Comparison of ENCODE assay signal across 8 mouse cellular contexts in the genomic region with DNA sequence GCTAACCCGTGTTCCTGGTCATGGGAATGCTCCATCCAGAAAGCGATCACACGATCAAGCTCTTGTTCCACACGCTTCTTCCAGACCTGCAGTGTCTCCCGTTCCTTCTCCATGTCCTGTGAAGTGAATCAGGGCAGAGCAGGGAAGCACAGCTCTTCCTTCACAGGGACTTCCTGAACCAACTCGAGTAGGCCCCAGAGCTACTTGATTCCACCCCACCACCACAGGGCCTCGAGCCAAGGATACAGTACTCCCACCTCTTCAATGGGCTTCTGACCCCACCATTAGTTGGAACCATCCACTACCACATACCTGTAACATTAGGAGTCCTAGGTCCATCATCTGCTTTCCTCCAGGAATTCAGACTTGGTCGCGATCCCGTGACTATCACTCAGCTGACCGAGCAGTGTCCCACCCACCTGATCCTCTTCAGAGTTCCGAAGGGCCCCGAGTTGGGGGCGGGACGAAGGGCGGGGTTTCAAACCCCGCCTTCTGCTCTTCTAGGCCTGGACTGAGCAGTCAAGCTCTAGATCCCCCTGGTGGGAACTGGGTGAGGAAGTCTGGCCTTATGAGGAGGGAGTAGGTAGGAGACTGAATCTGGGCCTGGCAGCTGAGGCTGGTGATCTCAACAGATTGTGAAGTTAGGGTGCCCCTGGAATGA. TPM values are rescaled to one million over a fixed set of nuclear protein-coding genes. Genes with fewer than 3 reads are reported as not detected.
DNase-seq lines count a peak whose midpoint lies in the region; ATAC-seq and TF ChIP-seq lines count a peak whose summit lies in the region.

A gene (minus strand): TSS at position 449 of the 661 bp plus-strand sequence.

- intact Hi-C loops in left cerebral cortex, adult 2 months (cut with DNase I) = loop anchor here (10.0 kb wide), 1 partner anchor 216 kb away; a partner anchor contains a TSS

- no peaks in the 10 kb centered on the region for H3K36me3 ChIP-seq in intestine, embryonic 16.5 days (ENCODE audit: control insufficient read depth, insufficient read depth, low read length)
- no peaks in the 10 kb centered on the region for H3K36me3 ChIP-seq in neural tube, embryonic 13.5 days

- no peaks in the 10 kb centered on the region for H3K4me1 ChIP-seq in cortical plate, adult 2 months (ENCODE audit: control insufficient read depth, insufficient read depth, low read length)
- no peaks in the 10 kb centered on the region; the same call in none of the 2 replicates for H3K4me1 ChIP-seq in intestine, embryonic 16.5 days (ENCODE audit: control insufficient read depth, insufficient read depth, low read length)
- H3K4me1 ChIP-seq in lung, adult 2 months (ENCODE audit: control insufficient read depth, insufficient read depth, low read length) = peaks cover 4% of the 10 kb centered on the region
- H3K4me1 ChIP-seq in neural tube, embryonic 13.5 days (replicated peaks) = no peaks in the 10 kb centered on the region

- no peaks in the 10 kb centered on the region for H3K27me3 ChIP-seq in intestine, embryonic 16.5 days (replicated peaks; ENCODE audit: control insufficient read depth, insufficient read depth, low read length)
- H3K27me3 ChIP-seq in neural tube, embryonic 13.5 days = no peaks in the 10 kb centered on the region

- H3K4me2 ChIP-seq in intestine, embryonic 16.5 days (ENCODE audit: low read depth, low read length) = peak within 1 kb of the TSS; percentile 34
- 0 out of 2 replicates have a peak within 1 kb of the TSS, but pooled peaks have one; percentile 16 for H3K4me2 ChIP-seq in neural tube, embryonic 13.5 days

- ATAC-seq in granulocyte monocyte progenitor cell, adult 5-6 weeks (replicated peaks; ENCODE audit: poor library complexity, severe bottlenecking) = peak; percentile 99
- ATAC-seq in intestine, embryonic 16.5 days = peak; percentile 94
- 0 out of 2 replicates have a peak, but pooled peaks have one; percentile 47 for ATAC-seq in neural tube, embryonic 13.5 days (ENCODE audit: low read depth)

- H3K4me3 ChIP-seq in left cerebral cortex, adult 2 months = peak within 1 kb of the TSS; percentile 29; the same call in 1 of the 2 replicates
- peak within 1 kb of the TSS; percentile 17; the same call in 1 of the 2 replicates for H3K4me3 ChIP-seq in cortical plate, adult 2 months (ENCODE audit: insufficient read depth, low read length)
- peak within 1 kb of the TSS; percentile 43 for H3K4me3 ChIP-seq in intestine, embryonic 16.5 days (ENCODE audit: low read length)
- H3K4me3 ChIP-seq in lung, adult 2 months (replicated peaks; ENCODE audit: extremely low read depth, low read depth, low read length) = peak within 1 kb of the TSS; percentile 83
- peak within 1 kb of the TSS; percentile 13 for H3K4me3 ChIP-seq in neural tube, embryonic 13.5 days

- TF ChIP-seq CTCF in left cerebral cortex, adult 2 months (IDR thresholded peaks at IDR 0.05) = no peak
- no peak for TF ChIP-seq CTCF in cortical plate, adult 2 months (IDR thresholded peaks at IDR 0.05; ENCODE audit: extremely low read depth, insufficient read depth, low read length)
- peak; percentile 19; the same call in 1 of the 2 replicates for TF ChIP-seq CTCF in lung, adult 2 months (IDR thresholded peaks at IDR 0.05; ENCODE audit: insufficient read depth, low read length)

- H3K27ac ChIP-seq in left cerebral cortex, adult 2 months = no peak within 1 kb of the TSS
- H3K27ac ChIP-seq in cortical plate, adult 2 months (ENCODE audit: insufficient read depth, low read length) = no peak within 1 kb of the TSS
- H3K27ac ChIP-seq in intestine, embryonic 16.5 days (ENCODE audit: low read length) = peak within 1 kb of the TSS; percentile 42; the same call in 1 of the 2 replicates
- no peak within 1 kb of the TSS for H3K27ac ChIP-seq in neural tube, embryonic 13.5 days (replicated peaks)

- 41% methylated on average over 17 of the region's 17 CpGs for WGBS in intestine, embryonic 16.5 days
- WGBS in lung, adult 2 months = 49% methylated on average over 17 of the region's 17 CpGs
- WGBS in neural tube, embryonic 13.5 days = 43% methylated on average over 17 of the region's 17 CpGs

- peak within 1 kb of the TSS; percentile 59 for H3K9ac ChIP-seq in intestine, embryonic 16.5 days (ENCODE audit: low read depth, low read length)
- no peak within 1 kb of the TSS for H3K9ac ChIP-seq in neural tube, embryonic 13.5 days

- TF ChIP-seq POLR2A in cortical plate, adult 2 months (IDR thresholded peaks at IDR 0.05; ENCODE audit: extremely low read depth, insufficient read depth, low read length) = no peak
- TF ChIP-seq POLR2A in lung, adult 2 months (IDR thresholded peaks at IDR 0.05; ENCODE audit: borderline replicate concordance, extremely low read depth, low read depth, low read length) = peak; percentile 40; the same call in 1 of the 2 replicates

- DNase-seq in left cerebral cortex, adult 2 months (ENCODE audit: extremely low spot score in 1 of 2, low spot score in 2 of 2) = no peak
- no peak for DNase-seq in left cerebral cortex, adult 18-20 months (ENCODE audit: low spot score in 2 of 2)
- DNase-seq in lung, adult 2 months = peak; percentile 66
- DNase-seq in urinary bladder, postnatal 25 days (ENCODE audit: low spot score) = peak; percentile 29

- no peaks in the 10 kb centered on the region for H3K9me3 ChIP-seq in intestine, embryonic 16.5 days (ENCODE audit: control insufficient read depth, low read length)
- H3K9me3 ChIP-seq in neural tube, embryonic 13.5 days = no peaks in the 10 kb centered on the region

RNA-seq across cellular contexts. Expression of the gene that starts here (rescaled TPM):
- 1 to 10 TPM; 5.2 to 6.0 TPM for total RNA-seq in left cerebral cortex, adult 2 months (2021)
- total RNA-seq in left cerebral cortex, adult 18-20 months (2021) = 1 to 10 TPM; 7.2 to 7.5 TPM
- polyA plus RNA-seq in cortical plate, adult 2 months (2012; rRNA removed) = 6.7 and 8.7 TPM in 2 replicates
- 24.5 and 60.3 TPM in 2 replicates for total RNA-seq in granulocyte monocyte progenitor cell, adult 5-6 weeks (2014; fragmentation: Nextera tagmentation)
- total RNA-seq in granulocyte monocyte progenitor cell, adult 5-6 weeks (2017) = 13.6 and 24.3 TPM in 2 replicates
- polyA plus RNA-seq in intestine, embryonic 16.5 days (2015; fragmentation: Nextera tagmentation; extraction: Ambion mirVana) = 351 and 523 TPM in 2 replicates
- polyA plus RNA-seq in lung, adult 2 months (2012; rRNA removed) = 37.5 and 42.3 TPM in 2 replicates
- polyA plus RNA-seq in neural tube, embryonic 13.5 days (2015; fragmentation: Nextera tagmentation; extraction: Ambion mirVana) = 13.2 and 14.3 TPM in 2 replicates

Comparison
In these comparisons a context has a peak if more than half of its experiments do, and no peak if none do; other contexts are left out.
1. DNase-seq: peak in lung, adult 2 months (single experiment) and urinary bladder, postnatal 25 days (single experiment); none in left cerebral cortex, adult 2 months (0 of 2) and left cerebral cortex, adult 18-20 months (0 of 2).
2. H3K4me3 ChIP-seq: peak in every context shown above with its lines; median percentile 83 in lung, adult 2 months; 43 in intestine, embryonic 16.5 days; 29 in left cerebral cortex, adult 2 months; 17 in cortical plate, adult 2 months; 13 in neural tube, embryonic 13.5 days.
3. ATAC-seq: peak in every context shown above with its lines; median percentile 99 in granulocyte monocyte progenitor cell, adult 5-6 weeks; 94 in intestine, embryonic 16.5 days; 47 in neural tube, embryonic 13.5 days.